Mouse (Mus musculus): ENCODE measurements around the gene Rai2. TPM values are rescaled to one million over a fixed set of nuclear protein-coding genes. Genes with fewer than 3 reads are reported as not detected.

Gene Rai2
- polyA plus RNA-seq, 2 experiments, result 0.25 to 0.37 TPM

GRCm38 (mm10) chrX:161721082-161721481, 4.2 kb downstream of the Rai2 start:
- 50% methylated on average over 4 of the region's 4 CpGs for WGBS (ENCODE audit: insufficient replicate concordance)
- Histone ChIP-seq H3K4me1 (replicated peaks; ENCODE audit: control insufficient read depth in 2 of 2, insufficient read depth in 2 of 2, low read length in 1 of 2) (no peaks in the 10 kb centered on the region), H3K27me3 (ENCODE audit: control insufficient read depth, insufficient read depth, low read length) (peaks cover 20% of the 10 kb centered on the region), H3K27ac (no peak overlapping the region), H3K9me3 (ENCODE audit: control insufficient read depth, low read length) (no peaks in the 10 kb centered on the region), H3K4me3 (ENCODE audit: insufficient read depth in 1 of 2, low read depth in 2 of 2, low read length in 2 of 2) (no peak overlapping the region), H3K9ac (replicated peaks) (no peak overlapping the region), H3K4me2 (ENCODE audit: low read depth) (no peak overlapping the region), H3K36me3 (replicated peaks; ENCODE audit: control insufficient read depth, insufficient read depth, low read depth) (no peaks in the 10 kb centered on the region)
- no peak for DNase-seq (ENCODE audit: low read depth in 3 of 3, low spot score in 3 of 3)
- ATAC-seq (ENCODE audit: insufficient read depth), result no peak
- no peak for TF ChIP-seq EP300 (IDR thresholded peaks at IDR 0.05; ENCODE audit: low read depth)
- no peak for TF ChIP-seq CTCF (IDR thresholded peaks at IDR 0.05; ENCODE audit: low read depth)

- no peak overlapping the region for H3K4me2 ChIP-seq (ENCODE audit: low read depth)
- DNase-seq (ENCODE audit: low read depth in 3 of 3, low spot score in 3 of 3) (no peak), ATAC-seq (ENCODE audit: insufficient read depth) (no peak)
Measured at GRCm38 (mm10) chrX:161723391-161723808, 6.5 kb downstream of the Rai2 start.

GRCm38 (mm10) chrX:161726257-161726656, 9.4 kb downstream of the Rai2 start:
- no peak overlapping the region for H3K27ac ChIP-seq
- ATAC-seq (ENCODE audit: insufficient read depth), result no peak
- no peak overlapping the region for H3K4me2 ChIP-seq (ENCODE audit: low read depth)
- H3K36me3 ChIP-seq (replicated peaks; ENCODE audit: control insufficient read depth, insufficient read depth, low read depth), result no peaks in the 10 kb centered on the region
- H3K9ac ChIP-seq (replicated peaks), result no peak overlapping the region
- TF ChIP-seq EP300 (IDR thresholded peaks at IDR 0.05; ENCODE audit: low read depth), result no peak
- TF ChIP-seq CTCF (IDR thresholded peaks at IDR 0.05; ENCODE audit: low read depth), result no peak
- H3K27me3 ChIP-seq (ENCODE audit: control insufficient read depth, insufficient read depth, low read length), result no peaks in the 10 kb centered on the region
- H3K4me1 ChIP-seq (replicated peaks; ENCODE audit: control insufficient read depth in 2 of 2, insufficient read depth in 2 of 2, low read length in 1 of 2), result no peaks in the 10 kb centered on the region
- H3K9me3 ChIP-seq (ENCODE audit: control insufficient read depth, low read length), result no peaks in the 10 kb centered on the region
- DNase-seq (ENCODE audit: low read depth in 3 of 3, low spot score in 3 of 3), result no peak
- no peak overlapping the region for H3K4me3 ChIP-seq (ENCODE audit: insufficient read depth in 1 of 2, low read depth in 2 of 2, low read length in 2 of 2)
- 26% methylated on average over 1 of the region's 1 CpGs for WGBS (ENCODE audit: insufficient replicate concordance)

More at GRCm38 (mm10) chrX:161723391-161723808, 6.5 kb downstream of the Rai2 start:
- TF ChIP-seq CTCF (IDR thresholded peaks at IDR 0.05; ENCODE audit: low read depth), result no peak
- no peak for TF ChIP-seq EP300 (IDR thresholded peaks at IDR 0.05; ENCODE audit: low read depth)
- no peaks in the 10 kb centered on the region for H3K9me3 ChIP-seq (ENCODE audit: control insufficient read depth, low read length)
- H3K4me3 ChIP-seq (ENCODE audit: insufficient read depth in 1 of 2, low read depth in 2 of 2, low read length in 2 of 2), result no peak overlapping the region
- H3K27ac ChIP-seq, result no peak overlapping the region
- H3K9ac ChIP-seq (replicated peaks), result no peak overlapping the region
- H3K36me3 ChIP-seq (replicated peaks; ENCODE audit: control insufficient read depth, insufficient read depth, low read depth), result no peaks in the 10 kb centered on the region
- H3K27me3 ChIP-seq (ENCODE audit: control insufficient read depth, insufficient read depth, low read length), result peaks cover 4% of the 10 kb centered on the region
- H3K4me1 ChIP-seq (replicated peaks; ENCODE audit: control insufficient read depth in 2 of 2, insufficient read depth in 2 of 2, low read length in 1 of 2), result no peaks in the 10 kb centered on the region
- WGBS (ENCODE audit: insufficient replicate concordance), result 11% methylated on average over 9 of the region's 9 CpGs

- no peak for TF ChIP-seq CTCF (IDR thresholded peaks at IDR 0.05; ENCODE audit: low read depth)
- TF ChIP-seq EP300 (IDR thresholded peaks at IDR 0.05; ENCODE audit: low read depth), result no peak
- ATAC-seq (ENCODE audit: insufficient read depth) (no peak), DNase-seq (ENCODE audit: low read depth in 3 of 3, low spot score in 3 of 3) (no peak)
- WGBS (ENCODE audit: insufficient replicate concordance), result 56% methylated on average over 4 of the region's 4 CpGs
- Histone ChIP-seq H3K9ac (replicated peaks) (no peak overlapping the region), H3K9me3 (ENCODE audit: control insufficient read depth, low read length) (no peaks in the 10 kb centered on the region), H3K4me2 (ENCODE audit: low read depth) (no peak overlapping the region), H3K4me3 (ENCODE audit: insufficient read depth in 1 of 2, low read depth in 2 of 2, low read length in 2 of 2) (no peak overlapping the region), H3K4me1 (replicated peaks; ENCODE audit: control insufficient read depth in 2 of 2, insufficient read depth in 2 of 2, low read length in 1 of 2) (no peaks in the 10 kb centered on the region), H3K36me3 (replicated peaks; ENCODE audit: control insufficient read depth, insufficient read depth, low read depth) (no peaks in the 10 kb centered on the region), H3K27me3 (ENCODE audit: control insufficient read depth, insufficient read depth, low read length) (no peaks in the 10 kb centered on the region), H3K27ac (no peak overlapping the region)
Measured at GRCm38 (mm10) chrX:161728507-161728906, 11.6 kb downstream of the Rai2 start.

GRCm38 (mm10) chrX:161730026-161730425, 13.2 kb downstream of the Rai2 start:
- Histone ChIP-seq H3K36me3 (replicated peaks; ENCODE audit: control insufficient read depth, insufficient read depth, low read depth) (no peaks in the 10 kb centered on the region), H3K9me3 (ENCODE audit: control insufficient read depth, low read length) (no peaks in the 10 kb centered on the region), H3K27me3 (ENCODE audit: control insufficient read depth, insufficient read depth, low read length) (no peaks in the 10 kb centered on the region), H3K27ac (no peak overlapping the region), H3K9ac (replicated peaks) (no peak overlapping the region), H3K4me3 (ENCODE audit: insufficient read depth in 1 of 2, low read depth in 2 of 2, low read length in 2 of 2) (no peak overlapping the region), H3K4me1 (replicated peaks; ENCODE audit: control insufficient read depth in 2 of 2, insufficient read depth in 2 of 2, low read length in 1 of 2) (no peaks in the 10 kb centered on the region), H3K4me2 (ENCODE audit: low read depth) (no peak overlapping the region)
- no peak for DNase-seq (ENCODE audit: low read depth in 3 of 3, low spot score in 3 of 3)
- TF ChIP-seq EP300 (IDR thresholded peaks at IDR 0.05; ENCODE audit: low read depth) (no peak), CTCF (IDR thresholded peaks at IDR 0.05; ENCODE audit: low read depth) (no peak)
- no peak for ATAC-seq (ENCODE audit: insufficient read depth)

Data from liver, embryonic 14.5 days (tissue).